Mouse (Mus musculus) stomach, postnatal 0 days (tissue): ENCODE results near the gene Hacd2. TPM values are rescaled to one million over a fixed set of nuclear protein-coding genes. Genes with fewer than 3 reads are reported as not detected.

ENCODE experiments used
- ATAC-seq: fragments of 200-750 bp; cut with Nextera tagmentation; 2 replicates; pipeline ENCODE4 v1.8.0; 2017; ENCODE audit not compliant: low FRiP score, low TSS enrichment
- DNase-seq: peaks from one replicate; pipeline ENCODE4 v3.0.0-alpha.2; 2016; ENCODE audit warnings: low spot score
- H3K27ac ChIP-seq: fragments of 300-500 bp; sonication (generic); replicated peaks from 2 replicates; pipeline ENCODE4 v1.5.1; 2014; ENCODE audit warnings: mild to moderate bottlenecking, control low read depth
- H3K27me3 ChIP-seq: fragments of 300-500 bp; sonication (generic); 2 replicates; pipeline ENCODE4 v1.6.1; 2014; ENCODE audit warnings: low read length; ENCODE audit not compliant: control insufficient read depth, insufficient read depth
- H3K36me3 ChIP-seq: fragments of 300-500 bp; sonication (generic); 2 replicates; pipeline ENCODE4 v1.6.1; 2014; ENCODE audit warnings: low read length, mixed read lengths; ENCODE audit not compliant: control insufficient read depth, insufficient read depth
- H3K4me1 ChIP-seq: fragments of 300-500 bp; sonication (generic); replicated peaks from 2 replicates; pipeline ENCODE4 v1.6.1; 2014; ENCODE audit warnings: antibody characterized with exemption; ENCODE audit not compliant: control insufficient read depth, insufficient read depth
- H3K4me2 ChIP-seq: fragments of 300-500 bp; sonication (generic); replicated peaks from 2 replicates; pipeline ENCODE4 v1.6.1; 2014; ENCODE audit warnings: low read depth, mild to moderate bottlenecking, control low read depth, moderate library complexity
- H3K4me3 ChIP-seq: fragments of 300-500 bp; sonication (generic); 2 replicates; pipeline ENCODE4 v1.5.1; 2014; ENCODE audit warnings: low read depth, low read length, control low read depth
- H3K9ac ChIP-seq: fragments of 300-500 bp; sonication (generic); 2 replicates; pipeline ENCODE4 v1.6.1; 2014; ENCODE audit warnings: mild to moderate bottlenecking, low read length, control low read depth, mixed read lengths
- H3K9me3 ChIP-seq: fragments of 300-500 bp; sonication (generic); 2 replicates; pipeline ENCODE4 v1.6.1; 2016; ENCODE audit warnings: low read length; ENCODE audit not compliant: control insufficient read depth
- CTCF ChIP-seq: IDR thresholded peaks from 2 replicates; pipeline ENCODE4 v1.5.1; 2016; ENCODE audit warnings: antibody characterized with exemption, low read depth, mild to moderate bottlenecking, moderate library complexity
- EP300 ChIP-seq: optimal IDR thresholded peaks from 2 replicates; pipeline ENCODE3; 2016; ENCODE audit warnings: antibody characterized with exemption
- WGBS: fragments of 180-500 bp; shearing (Covaris S2); extraction: QIAGEN DNeasy Blood & Tissue Kit; methylation state at CpG from one replicate; pipeline ENCODE4 v1.1.7; 2014; 5-methylcytosine and 5-hydroxymethylcytosine counted together
- polyA plus RNA-seq: library from polyadenylated mRNA; unstranded; fragments of >200 nt; fragmentation: Nextera tagmentation; extraction: Ambion mirVana; gene quantifications from 2 replicates; pipeline ENCODE4 v1.2.1, GENCODE M21; 2015

The Hacd2 gene
- polyA plus RNA-seq, 1 experiment from 2014 or later: 99.6 TPM

- DNase-seq: no peak
- H3K9ac ChIP-seq: 0 out of 2 replicates have a peak overlapping the region, but pooled peaks have one; percentile 3
- 50% methylated on average over 11 of the region's 11 CpGs for WGBS
- no peak for ATAC-seq
- no peak overlapping the region for H3K4me3 ChIP-seq
- H3K27ac ChIP-seq: no peak overlapping the region
- no peaks in the 10 kb centered on the region for H3K36me3 ChIP-seq
- H3K27me3 ChIP-seq: no peaks in the 10 kb centered on the region
- 0 out of 2 replicates have a peak overlapping the region, but pooled peaks have one; percentile 1 for H3K4me2 ChIP-seq
- 0 out of 2 replicates have a peak, but pooled peaks cover 3% of the 10 kb centered on the region for H3K4me1 ChIP-seq
- H3K9me3 ChIP-seq: no peaks in the 10 kb centered on the region
- TF ChIP-seq CTCF (no peak), EP300 (no peak)
These were observed 22.2 kb upstream of the Hacd2 start for GRCm38 (mm10) chr16:34999986-35000385.

- H3K9ac ChIP-seq: no peak overlapping the region
- TF ChIP-seq EP300: no peak
- no peak for TF ChIP-seq CTCF
- DNase-seq (no peak), ATAC-seq (peak; percentile 31; the same call in 1 of the 2 replicates)
- H3K36me3 ChIP-seq: no peaks in the 10 kb centered on the region
- no peaks in the 10 kb centered on the region for H3K9me3 ChIP-seq
- H3K4me1 ChIP-seq: 0 out of 2 replicates have a peak, but pooled peaks cover 3% of the 10 kb centered on the region
- 0 out of 2 replicates have a peak overlapping the region, but pooled peaks have one; percentile 8 for H3K4me2 ChIP-seq
- WGBS: 19% methylated on average over 9 of the region's 10 CpGs
- no peak overlapping the region for H3K27ac ChIP-seq
- no peak overlapping the region for H3K4me3 ChIP-seq
- no peaks in the 10 kb centered on the region for H3K27me3 ChIP-seq
These were observed 21.2 kb upstream of the Hacd2 start for GRCm38 (mm10) chr16:35000923-35001560.

- WGBS: 53% methylated on average over 5 of the region's 5 CpGs
- Histone ChIP-seq H3K4me3 (no peak overlapping the region), H3K27ac (no peak overlapping the region), H3K4me2 (no peak overlapping the region), H3K27me3 (no peaks in the 10 kb centered on the region), H3K9ac (no peak overlapping the region), H3K36me3 (no peaks in the 10 kb centered on the region), H3K4me1 (no peaks in the 10 kb centered on the region), H3K9me3 (no peaks in the 10 kb centered on the region)
- DNase-seq (no peak), ATAC-seq (no peak)
- TF ChIP-seq CTCF (no peak), EP300 (no peak)
These were observed 17.9 kb upstream of the Hacd2 start for GRCm38 (mm10) chr16:35004356-35004755.

- DNase-seq (no peak), ATAC-seq (no peak)
- H3K9ac ChIP-seq: no peak overlapping the region
- H3K36me3 ChIP-seq: no peaks in the 10 kb centered on the region
- no peaks in the 10 kb centered on the region for H3K9me3 ChIP-seq
- TF ChIP-seq CTCF: no peak
- TF ChIP-seq EP300: no peak
- WGBS: 48% methylated on average over 2 of the region's 2 CpGs
- H3K4me1 ChIP-seq: no peaks in the 10 kb centered on the region
- H3K27me3 ChIP-seq: no peaks in the 10 kb centered on the region
- H3K4me3 ChIP-seq: no peak overlapping the region
- no peak overlapping the region for H3K27ac ChIP-seq
- H3K4me2 ChIP-seq: no peak overlapping the region
These were observed 17.5 kb upstream of the Hacd2 start for GRCm38 (mm10) chr16:35004756-35005155.

- no peak for TF ChIP-seq EP300
- no peak for TF ChIP-seq CTCF
- Histone ChIP-seq H3K36me3 (no peaks in the 10 kb centered on the region), H3K27me3 (no peaks in the 10 kb centered on the region), H3K4me1 (no peaks in the 10 kb centered on the region), H3K9me3 (no peaks in the 10 kb centered on the region), H3K4me2 (no peak overlapping the region), H3K9ac (no peak overlapping the region), H3K4me3 (no peak overlapping the region), H3K27ac (no peak overlapping the region)
- WGBS: 83% methylated on average over 5 of the region's 5 CpGs
- DNase-seq (no peak), ATAC-seq (no peak)
These were observed 16.0 kb upstream of the Hacd2 start for GRCm38 (mm10) chr16:35006251-35006650.

- no peaks in the 10 kb centered on the region for H3K4me1 ChIP-seq
- no peak overlapping the region for H3K4me2 ChIP-seq
- TF ChIP-seq EP300 (no peak), CTCF (no peak)
- H3K27ac ChIP-seq: no peak overlapping the region
- ATAC-seq (no peak), DNase-seq (no peak)
- H3K36me3 ChIP-seq: no peaks in the 10 kb centered on the region
- no peak overlapping the region for H3K9ac ChIP-seq
- H3K27me3 ChIP-seq: no peaks in the 10 kb centered on the region
- no peaks in the 10 kb centered on the region for H3K9me3 ChIP-seq
- no peak overlapping the region for H3K4me3 ChIP-seq
- WGBS: 50% methylated on average over 1 of the region's 1 CpGs
These were observed 14.9 kb upstream of the Hacd2 start for GRCm38 (mm10) chr16:35007361-35007760.
